Mouse (Mus musculus) lung, postnatal 0 days (tissue): ENCODE data around the gene Zswim4. TPM values are rescaled to one million over a fixed set of nuclear protein-coding genes. Genes with fewer than 3 reads are reported as not detected.

Experiments
- ATAC-seq: fragments of 200-750 bp; cut with Nextera tagmentation; 2 replicates; pipeline ENCODE4 v1.8.0; 2017; ENCODE audit warnings: moderate library complexity
- DNase-seq: peaks from one replicate; pipeline ENCODE4 v3.0.0-alpha.2; 2016; ENCODE audit warnings: low spot score
- H3K27ac ChIP-seq: fragments of 300-500 bp; sonication (generic); 2 replicates; pipeline ENCODE4 v1.5.1; 2014; ENCODE audit warnings: antibody characterized with exemption, mild to moderate bottlenecking, low read length, mixed read lengths
- H3K27me3 ChIP-seq: fragments of 300-500 bp; sonication (generic); replicated peaks from 2 replicates; pipeline ENCODE4 v1.6.1; 2014; ENCODE audit warnings: low read length, mixed read lengths; ENCODE audit not compliant: insufficient read depth
- H3K36me3 ChIP-seq: fragments of 300-500 bp; sonication (generic); 2 replicates; pipeline ENCODE4 v1.6.1; 2014; ENCODE audit warnings: low read length, mixed read lengths; ENCODE audit not compliant: insufficient read depth
- H3K4me1 ChIP-seq: fragments of 300-500 bp; sonication (generic); 2 replicates; pipeline ENCODE4 v1.6.1; 2014; ENCODE audit warnings: antibody characterized with exemption, low read depth, low read length, mixed read lengths; ENCODE audit not compliant: insufficient read depth
- H3K4me2 ChIP-seq: fragments of 300-500 bp; sonication (generic); replicated peaks from 2 replicates; pipeline ENCODE4 v1.6.1; 2014; ENCODE audit warnings: low read depth, mild to moderate bottlenecking, low read length, moderate library complexity, mixed read lengths
- H3K4me3 ChIP-seq: fragments of 300-500 bp; sonication (generic); 2 replicates; pipeline ENCODE4 v1.5.1; 2014; ENCODE audit warnings: low read depth, low read length
- H3K9ac ChIP-seq: fragments of 300-500 bp; sonication (generic); replicated peaks from 2 replicates; pipeline ENCODE4 v1.6.1; 2014; ENCODE audit warnings: low read depth, mild to moderate bottlenecking
- H3K9me3 ChIP-seq: fragments of 300-500 bp; sonication (generic); 2 replicates; pipeline ENCODE4 v1.6.1; 2016; ENCODE audit warnings: low read length, mixed read lengths
- CTCF ChIP-seq: IDR thresholded peaks from 2 replicates; pipeline ENCODE4 v1.5.1; 2016; ENCODE audit warnings: antibody characterized with exemption, mild to moderate bottlenecking
- EP300 ChIP-seq: IDR thresholded peaks from 2 replicates; pipeline ENCODE4 v1.6.1; 2016; ENCODE audit warnings: antibody characterized with exemption, mild to moderate bottlenecking, control low read depth
- WGBS: fragments of 180-500 bp; shearing (Covaris S2); extraction: QIAGEN DNeasy Blood & Tissue Kit; methylation state at CpG from one replicate; pipeline ENCODE4 v1.1.7; 2014; 5-methylcytosine and 5-hydroxymethylcytosine counted together
- microRNA counts: library from miRNA; unstranded; fragments of <30 nt; microRNA quantifications from one replicate; lab custom pipeline; 2015
- microRNA-seq: library from miRNA; unstranded; fragments of <30 nt; microRNA quantifications from one replicate; pipeline ENCODE4, GENCODE M21; 2016
- polyA plus RNA-seq: library from polyadenylated mRNA; unstranded; fragments of >200 nt; fragmentation: Nextera tagmentation; extraction: Ambion mirVana; gene quantifications from 2 replicates; pipeline ENCODE4 v1.2.1, GENCODE M21; 2015

Gene Zswim4
- polyA plus RNA-seq, 1 experiment from 2014 or later: 7.8 TPM

DNA sequence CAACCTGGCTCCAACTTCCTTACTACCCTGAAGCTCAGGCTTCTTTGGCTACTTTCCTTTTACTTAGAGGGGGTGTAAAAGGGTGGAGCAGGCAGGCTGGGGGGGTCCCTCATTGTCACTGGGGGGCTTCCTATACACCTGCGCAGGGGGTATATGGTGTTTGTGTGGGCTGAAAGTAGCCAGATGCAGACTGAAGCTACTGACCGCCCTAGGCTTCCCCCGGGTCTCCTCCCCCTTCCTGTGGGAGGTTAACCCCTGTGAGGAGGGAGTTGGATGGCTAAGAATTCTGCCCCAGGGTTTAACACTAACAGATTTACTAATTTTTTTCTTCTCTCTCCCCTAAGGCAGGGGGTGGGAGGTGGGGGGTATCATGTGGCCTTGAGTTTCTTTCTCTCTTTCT is 60.3 kb downstream of the Zswim4 start:
- Histone ChIP-seq H3K4me2 (no peak overlapping the region), H3K27me3 (no peaks in the 10 kb centered on the region), H3K27ac (no peak overlapping the region), H3K4me1 (peaks cover 11% of the 10 kb centered on the region; the same call in 1 of the 2 replicates), H3K36me3 (no peaks in the 10 kb centered on the region), H3K4me3 (no peak overlapping the region), H3K9me3 (no peaks in the 10 kb centered on the region), H3K9ac (no peak overlapping the region)
- no peak for DNase-seq
- WGBS: 34% methylated on average over 3 of the region's 3 CpGs
- no peak for TF ChIP-seq CTCF
- no peak for ATAC-seq

DNA sequence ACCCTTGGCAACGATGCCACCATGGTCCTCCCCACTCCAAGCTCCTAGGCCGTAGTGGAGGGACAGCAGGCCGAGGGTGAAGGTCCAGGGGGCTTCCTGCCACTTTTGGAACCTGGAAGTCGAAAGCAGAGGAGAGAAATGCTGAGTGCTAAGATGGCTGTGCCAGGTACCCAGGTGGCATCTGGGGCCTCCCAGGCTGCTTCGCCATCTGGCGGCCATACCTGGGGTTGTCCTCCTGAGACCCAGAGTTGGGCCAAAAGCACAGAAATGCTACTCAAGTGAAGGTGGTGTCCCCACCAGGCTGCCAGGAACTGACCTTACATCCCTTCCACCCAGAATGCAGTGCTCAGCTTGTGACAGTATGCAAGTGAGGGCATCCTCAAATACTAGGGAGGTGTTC is 63.0 kb downstream of the Zswim4 start:
- no peaks in the 10 kb centered on the region for H3K36me3 ChIP-seq
- H3K9me3 ChIP-seq: no peaks in the 10 kb centered on the region
- H3K27ac ChIP-seq: no peak overlapping the region
- DNase-seq: no peak
- H3K4me1 ChIP-seq: no peaks in the 10 kb centered on the region
- H3K4me3 ChIP-seq: no peak overlapping the region
- 76% methylated on average over 6 of the region's 6 CpGs for WGBS
- no peaks in the 10 kb centered on the region for H3K27me3 ChIP-seq
- no peak for TF ChIP-seq EP300
- peak; percentile 62 for TF ChIP-seq CTCF
- ATAC-seq: 0 out of 2 replicates have a peak, but pooled peaks have one; percentile 28
- H3K9ac ChIP-seq: no peak overlapping the region
- no peak overlapping the region for H3K4me2 ChIP-seq

DNA sequence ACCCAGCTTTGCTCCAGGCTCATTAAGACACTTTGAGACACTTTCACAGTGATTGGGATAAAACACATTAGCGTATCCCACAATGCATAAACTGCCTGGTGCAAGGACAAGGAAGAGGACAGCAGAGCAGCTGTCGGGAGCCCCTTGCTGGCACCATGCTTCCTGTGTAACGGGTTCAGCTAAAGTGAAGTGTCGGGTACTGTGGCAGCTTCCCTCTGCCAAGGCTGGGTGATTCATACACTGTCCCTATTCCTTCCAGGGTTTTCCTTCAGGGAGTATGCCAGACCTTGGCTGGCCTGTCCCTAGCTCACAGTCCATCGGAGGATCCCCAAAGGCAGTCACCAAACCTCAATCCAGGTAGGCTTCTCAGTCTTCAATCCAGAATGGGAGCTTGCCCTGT is 66.8 kb downstream of the Zswim4 start:
- Histone ChIP-seq H3K4me1 (no peaks in the 10 kb centered on the region), H3K27me3 (no peaks in the 10 kb centered on the region), H3K4me2 (no peak overlapping the region), H3K9ac (no peak overlapping the region), H3K27ac (no peak overlapping the region), H3K36me3 (no peaks in the 10 kb centered on the region), H3K4me3 (no peak overlapping the region), H3K9me3 (no peaks in the 10 kb centered on the region)
- no peak for ATAC-seq
- no peak for DNase-seq
- WGBS: 77% methylated on average over 5 of the region's 5 CpGs
- TF ChIP-seq EP300 (no peak), CTCF (no peak)

DNA sequence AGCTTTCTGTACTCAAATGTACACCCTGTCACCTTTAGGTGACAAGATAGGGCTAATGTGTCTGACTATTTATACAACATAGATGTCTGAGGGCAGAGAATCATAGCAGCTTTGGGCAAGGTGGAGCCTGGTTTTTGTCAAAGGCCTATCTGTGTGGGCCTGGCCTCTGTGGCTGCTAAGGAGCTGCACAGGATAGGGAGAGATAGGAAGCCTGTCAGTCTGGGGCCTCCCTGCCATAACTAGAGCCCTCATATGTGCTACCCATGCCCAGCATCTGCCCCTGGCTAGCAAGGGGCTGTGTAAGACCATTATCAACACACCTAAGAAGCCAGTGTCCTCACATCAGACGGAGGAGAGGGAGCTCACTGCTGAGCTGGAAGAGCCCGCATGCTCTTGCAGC is 69.2 kb downstream of the Zswim4 start:
- no peak overlapping the region for H3K9ac ChIP-seq
- WGBS: 85% methylated on average over 2 of the region's 2 CpGs
- TF ChIP-seq EP300 (no peak), CTCF (no peak)

More for the DNA sequence above, 69.2 kb downstream of the Zswim4 start:
- no peaks in the 10 kb centered on the region for H3K27me3 ChIP-seq
- no peak for DNase-seq
- H3K4me1 ChIP-seq: no peaks in the 10 kb centered on the region
- no peaks in the 10 kb centered on the region for H3K9me3 ChIP-seq
- H3K4me2 ChIP-seq: no peak overlapping the region
- no peak overlapping the region for H3K27ac ChIP-seq
- no peaks in the 10 kb centered on the region for H3K36me3 ChIP-seq
- H3K4me3 ChIP-seq: no peak overlapping the region
- no peak for ATAC-seq

MicroRNA genes within 50 kb of the gene (microRNA counts, 519-probe panel; counts per million panel counts)
- microRNA mmu-miR-181c (lab: Ali Mortazavi, UCI): 4,401 counts per million, percentile 47 among the panel's probes with 10 or more counts
- 6,491 counts per million, percentile 86 among the panel's probes with 10 or more counts for microRNA mmu-miR-23a (lab: Ali Mortazavi, UCI)
- microRNA mmu-miR-27a (lab: Ali Mortazavi, UCI): 7,003 counts per million, percentile 93 among the panel's probes with 10 or more counts

Small RNAs within 50 kb of the gene (microRNA-seq; reads per million reads assigned to microRNA genes)
- gene Mir181c (4,235 reads per million, percentile 88 among the genes with 10 or more reads in this experiment), gene Mir181d (1,413 reads per million, percentile 78 among the genes with 10 or more reads in this experiment), gene Mir23a (38,983 reads per million, percentile 98 among the genes with 10 or more reads in this experiment), gene Mir24-2 (not detected), gene Mir27a (1,473 reads per million, percentile 79 among the genes with 10 or more reads in this experiment), gene Mir3074-2 (not detected)

Other genes starting within 250 kb of the Zswim4 start
- 5.3 and 5.6 TPM in 2 replicates for gene Samd1, start 239.4 kb downstream of the Zswim4 start, polyA plus RNA-seq
- 0.63 and 1.0 TPM in 2 replicates for gene 1700067K01Rik, start 235.6 kb downstream of the Zswim4 start, polyA plus RNA-seq
- 51.0 and 70.4 TPM in 2 replicates for gene 2210011C24Rik, start 224.9 kb downstream of the Zswim4 start, polyA plus RNA-seq
- gene Palm3, start 215.6 kb downstream of the Zswim4 start, polyA plus RNA-seq: 1.1 and 1.6 TPM in 2 replicates
- gene Il27ra, start 194.5 kb downstream of the Zswim4 start, polyA plus RNA-seq: 0.56 and 0.93 TPM in 2 replicates
- gene Rln3, start 192.1 kb downstream of the Zswim4 start, polyA plus RNA-seq: 0.26 TPM in 1 of 2 replicates, not detected in the other
- 1.2 and 1.3 TPM in 2 replicates for gene Gm10643, start 171.9 kb downstream of the Zswim4 start, polyA plus RNA-seq
- 4.5 and 5.2 TPM in 2 replicates for gene Rfx1, start 170.2 kb downstream of the Zswim4 start, polyA plus RNA-seq
- gene Dcaf15, start 132.3 kb downstream of the Zswim4 start, polyA plus RNA-seq: 5.1 TPM in 2 replicates
- 0.17 and 0.19 TPM in 2 replicates for gene Podnl1, start 111.1 kb downstream of the Zswim4 start, polyA plus RNA-seq
- gene Cc2d1a, start 89.1 kb downstream of the Zswim4 start, polyA plus RNA-seq: 15.6 and 16.3 TPM in 2 replicates
- gene 4930432K21Rik, start 89.0 kb downstream of the Zswim4 start, polyA plus RNA-seq: 0.80 and 1.0 TPM in 2 replicates
- gene Nanos3, start 51.8 kb downstream of the Zswim4 start, polyA plus RNA-seq: 1.9 and 3.2 TPM in 2 replicates
- 302 and 339 TPM in 2 replicates for gene D8Ertd738e, start 12.7 kb upstream of the Zswim4 start, polyA plus RNA-seq
- 47.4 and 56.8 TPM in 2 replicates for gene Mri1, start 20.3 kb upstream of the Zswim4 start, polyA plus RNA-seq
- gene Ccdc130, start 33.3 kb upstream of the Zswim4 start, polyA plus RNA-seq: 14.7 and 17.4 TPM in 2 replicates
- gene Cacna1a, start 151.4 kb upstream of the Zswim4 start, polyA plus RNA-seq: 2.0 and 3.3 TPM in 2 replicates